Mouse (Mus musculus): ENCODE measurements at regions not wholly inside any gene's neighbourhood (a gene's known extent, or its start where the extent isn't known, plus 50 kb on each side); places are given as distances from the start of the nearest gene placed in this dataset.

DNA sequence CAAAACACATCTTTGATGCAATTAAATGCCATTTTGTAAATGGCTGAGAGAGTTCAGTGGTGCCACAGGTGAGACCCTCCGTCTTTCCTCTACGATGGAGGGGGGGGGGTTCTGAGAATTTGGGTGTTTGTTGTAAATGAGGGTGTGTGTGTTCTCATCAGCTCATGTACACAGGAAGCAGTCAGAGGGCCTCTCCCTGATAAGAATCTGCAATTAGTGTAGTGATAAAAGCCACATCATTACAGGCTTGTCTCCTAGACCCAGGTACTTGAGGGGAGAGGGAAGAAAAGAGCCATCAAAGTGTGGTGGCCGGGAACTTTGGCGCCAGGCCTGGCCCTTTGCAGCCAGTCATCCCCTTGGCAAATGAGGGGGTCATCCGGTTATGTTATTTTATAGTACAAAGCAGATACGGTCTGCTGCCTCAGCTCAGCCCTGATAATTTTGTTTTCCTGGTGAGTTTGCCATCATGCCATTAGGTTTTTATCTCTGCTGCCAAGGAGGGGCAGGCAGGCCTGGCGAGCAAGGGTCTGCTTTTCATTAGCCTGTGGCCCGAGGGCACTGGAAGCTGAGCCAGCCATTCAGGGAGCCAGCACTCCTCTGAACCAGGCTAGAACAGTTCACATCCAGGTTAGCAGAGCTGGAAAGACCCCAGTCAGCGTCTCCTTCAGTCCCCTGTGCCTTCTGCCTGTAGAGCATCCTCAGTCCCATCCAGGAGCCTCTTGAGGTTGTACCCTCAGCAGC is 59.7 kb downstream of the H2al1j start:
- no peak for ATAC-seq (replicated peaks; ENCODE audit: insufficient number of reproducible peaks, low FRiP score, low TSS enrichment, poor library complexity, severe bottlenecking)

GRCm38 (mm10) chrX:11388860-11389259 is 61.2 kb downstream of the H2al1j start:
- ATAC-seq (replicated peaks; ENCODE audit: insufficient number of reproducible peaks, low FRiP score, low TSS enrichment, poor library complexity, severe bottlenecking), result no peak

GRCm38 (mm10) chrX:11400406-11400805 is 72.8 kb downstream of the H2al1j start:
- ATAC-seq (replicated peaks; ENCODE audit: insufficient number of reproducible peaks, low FRiP score, low TSS enrichment, poor library complexity, severe bottlenecking), result no peak

DNA sequence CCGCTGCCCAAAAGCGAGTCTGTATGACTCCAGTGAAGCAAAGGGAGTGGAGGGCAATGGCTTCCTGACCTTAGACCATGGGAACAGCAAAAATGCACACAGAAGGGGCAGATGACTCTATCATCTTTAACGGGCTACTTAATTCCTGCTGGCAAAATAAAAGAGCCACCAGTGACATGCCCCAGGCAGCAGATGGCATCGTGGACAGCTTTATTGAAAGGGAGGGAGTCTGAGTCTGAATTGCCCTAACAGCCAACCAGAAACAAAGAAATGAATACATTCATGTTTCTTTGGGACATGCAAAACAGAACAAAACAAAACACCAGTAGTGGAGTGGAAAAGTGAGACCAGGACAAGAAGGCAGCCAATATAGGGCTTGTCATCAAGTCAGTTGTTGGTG is 76.7 kb downstream of the H2al1j start:
- no peak for ATAC-seq (replicated peaks; ENCODE audit: insufficient number of reproducible peaks, low FRiP score, low TSS enrichment, poor library complexity, severe bottlenecking)

GRCm38 (mm10) chrX:11412316-11412826 is 84.7 kb downstream of the H2al1j start:
- no peak for ATAC-seq (replicated peaks; ENCODE audit: insufficient number of reproducible peaks, low FRiP score, low TSS enrichment, poor library complexity, severe bottlenecking)

DNA sequence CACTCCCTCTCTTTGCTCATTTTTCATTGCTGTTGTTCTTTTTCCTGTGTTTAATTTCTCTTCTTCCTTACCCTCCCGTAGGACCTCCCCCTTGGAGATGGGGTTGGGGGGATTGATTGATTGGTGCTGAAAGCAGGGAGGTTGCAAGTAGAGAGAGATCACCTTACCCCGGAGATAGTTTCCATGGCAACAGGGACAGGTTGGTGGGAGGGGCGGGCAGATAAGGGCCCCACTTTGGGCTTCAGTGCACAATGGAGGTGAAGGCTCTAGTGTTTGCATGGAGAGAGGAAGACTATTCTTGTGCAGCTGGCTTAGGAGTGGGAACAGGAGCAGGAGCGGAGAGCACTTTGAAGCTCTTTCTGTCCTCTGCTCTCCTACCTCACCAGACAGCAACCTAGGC is 88.0 kb downstream of the H2al1j start:
- ATAC-seq (replicated peaks; ENCODE audit: insufficient number of reproducible peaks, low FRiP score, low TSS enrichment, poor library complexity, severe bottlenecking), result no peak

GRCm38 (mm10) chrX:11416510-11416909 is 88.9 kb downstream of the H2al1j start:
- no peak for ATAC-seq (replicated peaks; ENCODE audit: insufficient number of reproducible peaks, low FRiP score, low TSS enrichment, poor library complexity, severe bottlenecking)

- ATAC-seq (replicated peaks; ENCODE audit: insufficient number of reproducible peaks, low FRiP score, low TSS enrichment, poor library complexity, severe bottlenecking), result no peak
Measured at GRCm38 (mm10) chrX:11417861-11418260, 90.2 kb downstream of the H2al1j start.

GRCm38 (mm10) chrX:11418261-11418660 is 90.6 kb downstream of the H2al1j start:
- ATAC-seq (replicated peaks; ENCODE audit: insufficient number of reproducible peaks, low FRiP score, low TSS enrichment, poor library complexity, severe bottlenecking), result no peak

GRCm38 (mm10) chrX:11419162-11419631 is 91.6 kb downstream of the H2al1j start:
- ATAC-seq (replicated peaks; ENCODE audit: insufficient number of reproducible peaks, low FRiP score, low TSS enrichment, poor library complexity, severe bottlenecking), result no peak

DNA sequence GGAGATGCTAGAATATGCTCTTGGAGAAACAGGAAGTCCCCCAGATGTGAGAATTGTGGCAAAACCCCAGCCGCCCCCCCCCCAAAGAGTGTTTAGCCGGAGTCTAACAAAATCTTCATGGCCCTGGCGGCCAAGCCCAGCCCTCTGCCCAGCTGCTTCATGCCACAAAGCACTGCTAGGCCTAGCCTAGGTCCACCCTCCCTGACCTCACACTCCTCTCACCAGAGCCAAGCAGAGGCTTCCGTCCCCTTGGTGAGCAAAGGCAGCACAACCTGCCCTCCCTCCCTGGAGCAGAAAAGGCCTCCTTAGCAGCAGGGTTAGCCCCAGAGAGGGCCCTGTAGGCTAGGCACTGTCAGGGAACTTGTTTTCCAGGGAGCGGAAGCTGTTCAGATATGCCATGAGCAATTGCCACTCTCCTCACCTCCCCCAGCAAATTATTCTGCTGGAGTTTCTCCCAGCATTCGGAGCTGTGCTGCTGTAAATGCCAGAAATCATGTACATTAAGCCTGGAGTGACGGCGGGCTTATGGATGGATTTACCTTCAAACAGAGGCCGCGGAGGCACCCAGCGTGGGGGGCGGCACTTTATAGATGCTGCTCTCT is 104.9 kb downstream of the H2al1j start:
- no peak for ATAC-seq (replicated peaks; ENCODE audit: insufficient number of reproducible peaks, low FRiP score, low TSS enrichment, poor library complexity, severe bottlenecking)

- ATAC-seq (replicated peaks; ENCODE audit: insufficient number of reproducible peaks, low FRiP score, low TSS enrichment, poor library complexity, severe bottlenecking), result no peak
Measured at GRCm38 (mm10) chrX:11435338-11435737, 107.7 kb downstream of the H2al1j start.

DNA sequence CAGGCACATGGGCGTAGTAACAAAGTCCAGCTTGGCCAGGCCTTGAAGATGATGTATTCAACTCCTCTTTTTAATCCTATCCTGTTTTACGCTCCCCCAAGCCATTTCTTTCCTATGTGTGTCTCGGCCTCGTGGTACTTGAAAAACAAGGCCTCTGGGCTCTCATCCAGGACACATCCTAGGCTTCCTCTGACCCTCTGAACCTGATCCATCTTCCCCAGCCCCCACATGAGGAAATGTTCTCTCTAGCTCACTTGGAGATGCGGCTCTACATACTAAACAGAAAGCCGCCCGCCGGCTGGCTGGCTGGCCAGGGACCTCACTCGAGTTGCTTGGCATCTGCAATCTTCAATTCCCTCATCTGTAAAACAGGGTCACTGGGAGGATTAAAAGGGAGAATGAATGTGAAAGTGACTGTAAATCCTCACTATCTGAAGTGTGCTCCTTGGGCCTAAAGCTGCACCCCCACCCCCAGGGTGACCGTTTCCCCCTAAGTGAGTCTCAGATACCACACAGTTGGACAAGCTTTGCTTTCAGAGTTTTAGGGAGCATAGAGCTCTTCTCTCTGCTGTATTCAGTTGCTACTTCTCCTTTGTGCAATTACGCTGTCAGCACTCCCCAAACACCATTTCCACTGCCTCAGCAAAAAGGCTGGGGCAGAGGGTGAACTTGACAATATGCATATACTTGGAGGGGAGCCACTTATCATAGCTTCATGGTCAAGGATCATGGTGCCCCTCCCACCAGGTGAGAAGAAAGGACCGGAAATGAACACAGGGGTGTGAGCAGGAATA is 109.7 kb downstream of the H2al1j start:
- no peak for ATAC-seq (replicated peaks; ENCODE audit: insufficient number of reproducible peaks, low FRiP score, low TSS enrichment, poor library complexity, severe bottlenecking)

DNA sequence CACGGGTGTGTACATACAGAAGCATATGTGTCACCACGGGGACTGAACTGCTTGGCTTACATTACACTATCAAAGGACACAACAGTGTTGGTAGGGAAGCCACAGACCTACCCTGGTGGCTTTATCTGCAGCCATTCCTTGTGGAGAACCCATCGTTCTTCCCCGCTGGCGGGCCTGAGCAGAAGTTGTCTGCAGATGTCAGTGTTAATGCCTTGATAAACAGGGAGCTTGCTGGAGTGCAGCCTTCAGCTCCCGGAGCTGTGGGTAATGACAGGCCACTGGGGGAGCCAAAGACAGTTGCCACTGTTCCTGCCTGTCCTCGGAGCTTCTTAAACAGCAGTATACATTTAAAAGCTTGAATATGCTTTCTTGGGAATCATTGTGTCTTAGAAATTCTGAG is 115.9 kb downstream of the H2al1j start:
- ATAC-seq (replicated peaks; ENCODE audit: insufficient number of reproducible peaks, low FRiP score, low TSS enrichment, poor library complexity, severe bottlenecking), result no peak

DNA sequence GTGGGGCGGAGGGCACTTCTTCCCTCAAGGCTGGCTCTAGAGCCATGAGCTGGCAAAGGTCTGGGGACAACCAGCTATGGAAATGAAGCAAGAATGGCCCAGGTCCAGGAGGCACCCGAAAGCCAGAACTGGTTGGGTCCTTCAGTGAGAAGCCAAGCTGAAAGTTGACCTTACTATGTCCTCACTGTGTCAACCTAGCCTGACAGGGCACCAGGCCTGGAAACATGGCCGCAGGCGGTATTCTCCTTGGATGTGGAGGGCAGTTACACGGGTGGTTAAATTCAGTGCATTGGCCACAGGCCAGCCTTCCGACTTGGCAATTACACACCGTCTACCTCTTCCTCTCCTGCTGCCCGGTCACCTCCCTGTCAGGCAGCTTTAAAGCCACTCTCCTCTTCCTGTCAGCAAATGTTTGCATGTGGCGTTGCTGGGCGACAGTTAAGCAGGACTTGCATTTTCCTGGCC is 116.7 kb downstream of the H2al1j start:
- ATAC-seq (replicated peaks; ENCODE audit: insufficient number of reproducible peaks, low FRiP score, low TSS enrichment, poor library complexity, severe bottlenecking), result no peak

DNA sequence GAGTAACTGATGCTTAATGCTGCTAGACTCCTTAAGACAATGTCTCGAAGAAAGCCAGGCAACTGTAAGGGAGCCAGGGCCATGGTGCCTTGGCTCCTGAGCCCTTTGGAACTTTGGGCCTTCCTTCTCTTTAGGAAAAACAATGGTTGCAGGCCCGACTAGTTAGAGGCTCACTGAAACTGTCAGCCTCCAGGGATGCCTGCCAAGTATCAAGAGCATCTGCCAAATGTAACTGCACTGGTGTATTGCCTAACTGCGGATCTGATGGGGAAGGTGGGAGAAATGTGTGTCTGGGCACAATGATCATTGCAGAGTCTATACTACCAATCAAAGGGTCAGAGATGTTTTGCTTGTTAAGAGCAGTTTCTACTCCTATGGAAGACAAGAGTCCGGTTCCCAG is 121.1 kb downstream of the H2al1j start:
- ATAC-seq (replicated peaks; ENCODE audit: insufficient number of reproducible peaks, low FRiP score, low TSS enrichment, poor library complexity, severe bottlenecking), result no peak

DNA sequence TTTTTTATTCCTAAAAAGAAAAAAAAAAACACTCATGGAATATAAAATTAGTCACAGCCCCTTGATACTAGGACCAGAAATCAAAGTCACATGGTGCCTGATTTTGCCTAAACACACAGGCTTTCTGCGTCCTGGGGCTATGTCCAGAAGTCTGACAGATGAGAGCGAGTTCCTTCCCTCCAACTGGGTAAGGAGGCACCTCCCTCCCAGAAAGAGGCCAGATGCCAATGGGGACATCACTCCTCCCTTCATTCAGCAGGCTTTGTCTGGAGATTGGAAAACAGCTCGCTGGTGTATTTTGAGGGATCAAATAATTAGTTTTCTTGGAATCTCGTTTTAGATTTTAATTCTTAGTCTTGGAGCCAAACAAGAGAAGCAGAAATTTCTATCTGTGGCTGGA is 130.9 kb downstream of the H2al1j start:
- no peak for ATAC-seq (replicated peaks; ENCODE audit: insufficient number of reproducible peaks, low FRiP score, low TSS enrichment, poor library complexity, severe bottlenecking)

DNA sequence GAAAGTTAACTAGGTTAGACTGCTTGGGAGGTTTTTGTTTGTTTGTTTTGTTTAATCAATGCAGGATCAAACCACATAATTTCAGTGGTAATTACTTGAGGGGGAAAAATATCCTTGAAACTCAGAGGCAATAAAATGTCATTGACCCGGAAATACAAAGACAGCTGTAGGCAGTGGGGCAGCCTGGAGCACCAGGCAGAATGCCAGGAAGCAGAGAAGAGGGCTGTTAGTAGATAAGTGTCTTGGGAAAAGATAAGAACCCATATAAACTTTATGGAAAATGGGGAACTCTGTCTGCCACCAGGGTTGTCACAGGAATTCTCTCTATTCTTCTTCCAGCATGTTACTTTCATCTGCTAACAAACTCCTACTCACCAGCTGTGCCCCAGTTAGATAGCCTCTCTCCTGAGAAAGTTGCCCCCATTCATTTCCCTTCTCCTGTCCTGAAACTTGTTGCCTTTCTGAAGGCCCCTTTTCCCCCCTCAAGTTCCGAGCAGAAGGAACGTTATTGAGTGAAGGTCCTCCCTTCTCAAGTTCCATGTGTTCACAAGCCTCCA is 136.4 kb downstream of the H2al1j start:
- ATAC-seq (replicated peaks; ENCODE audit: insufficient number of reproducible peaks, low FRiP score, low TSS enrichment, poor library complexity, severe bottlenecking), result no peak

- no peak for ATAC-seq (replicated peaks; ENCODE audit: insufficient number of reproducible peaks, low FRiP score, low TSS enrichment, poor library complexity, severe bottlenecking)
Measured at GRCm38 (mm10) chrX:11466191-11466590, 138.6 kb downstream of the H2al1j start.
